Mouse (Mus musculus): ENCODE measurements around the gene Sprr2a2.
"Not testable (repeated sequence)": the region's sequence is repeated elsewhere in the genome, so short reads cannot be mapped to it uniquely, and the experiment has no call there.

Sprr2a2 gene

GRCm38 (mm10) chr3:92215569-92215968 is at the start of gene Sprr2a2, which contains the start of gene Sprr2a1:
Gene Sprr2a2, plus strand, starts transcription at chr3:92215920.
Gene Sprr2a1, plus strand, starts transcription at chr3:92215799.
- DNase-seq (ENCODE audit: low read depth) = not testable (repeated sequence)

DNA sequence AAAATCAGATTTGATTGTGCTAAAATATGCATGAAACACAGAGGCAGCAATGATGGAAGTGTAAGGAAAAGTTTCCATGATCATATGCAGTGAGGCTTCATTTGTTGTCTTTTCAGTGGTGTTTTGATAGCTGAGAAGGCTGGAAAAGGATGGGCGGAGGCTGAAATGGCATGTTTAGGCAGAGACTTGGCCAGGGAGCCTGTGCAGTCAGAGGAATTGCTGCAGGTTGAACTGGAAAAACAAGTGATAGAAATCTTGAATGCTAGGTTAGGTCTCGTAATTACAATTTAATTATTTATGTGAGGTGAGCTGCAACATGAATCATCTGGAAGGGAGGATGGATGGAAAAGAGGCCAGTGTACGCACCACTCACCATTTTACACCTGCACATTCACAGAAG is 45.9 kb upstream of the Sprr2a2 start:
- DNase-seq (ENCODE audit: low read depth) = no peak

GRCm38 (mm10) chr3:92176880-92177279 is 38.8 kb upstream of the Sprr2a2 start:
- DNase-seq (ENCODE audit: low read depth) = no peak

DNA sequence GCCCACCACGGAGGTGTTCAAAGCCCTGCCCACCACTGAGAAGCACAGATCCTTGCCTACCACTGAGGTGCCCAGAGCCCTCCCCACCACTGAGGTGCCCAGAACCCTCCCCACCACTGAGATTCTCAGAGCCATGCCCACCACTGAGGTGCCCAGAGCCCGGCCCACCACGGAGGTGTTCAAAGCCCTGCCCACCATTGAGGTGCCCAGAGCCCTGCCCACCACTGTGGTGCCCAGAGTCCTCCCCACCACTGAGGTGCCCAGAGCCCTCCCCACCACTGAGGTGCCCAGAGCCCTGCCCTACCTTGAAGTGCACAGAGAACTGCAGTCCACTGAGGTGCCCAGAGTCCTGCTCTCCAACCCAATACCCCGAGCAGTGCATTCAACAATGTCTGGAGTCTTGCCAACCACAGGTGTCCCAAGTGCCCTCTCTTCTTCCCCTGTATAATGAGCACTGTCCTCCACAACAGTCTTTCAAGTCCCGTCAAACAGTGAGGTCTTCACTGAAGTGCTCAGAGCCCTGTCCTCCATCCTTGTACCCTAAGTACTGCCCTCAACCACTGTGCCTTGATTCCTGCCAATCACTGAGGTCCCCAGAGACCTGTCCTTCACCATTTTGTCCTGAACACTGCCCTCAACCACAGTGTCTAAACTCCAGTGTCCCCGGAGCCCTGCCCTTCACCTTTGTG is 20.1 kb upstream of the Sprr2a2 start:
- DNase-seq (ENCODE audit: low read depth) = no peak

DNA sequence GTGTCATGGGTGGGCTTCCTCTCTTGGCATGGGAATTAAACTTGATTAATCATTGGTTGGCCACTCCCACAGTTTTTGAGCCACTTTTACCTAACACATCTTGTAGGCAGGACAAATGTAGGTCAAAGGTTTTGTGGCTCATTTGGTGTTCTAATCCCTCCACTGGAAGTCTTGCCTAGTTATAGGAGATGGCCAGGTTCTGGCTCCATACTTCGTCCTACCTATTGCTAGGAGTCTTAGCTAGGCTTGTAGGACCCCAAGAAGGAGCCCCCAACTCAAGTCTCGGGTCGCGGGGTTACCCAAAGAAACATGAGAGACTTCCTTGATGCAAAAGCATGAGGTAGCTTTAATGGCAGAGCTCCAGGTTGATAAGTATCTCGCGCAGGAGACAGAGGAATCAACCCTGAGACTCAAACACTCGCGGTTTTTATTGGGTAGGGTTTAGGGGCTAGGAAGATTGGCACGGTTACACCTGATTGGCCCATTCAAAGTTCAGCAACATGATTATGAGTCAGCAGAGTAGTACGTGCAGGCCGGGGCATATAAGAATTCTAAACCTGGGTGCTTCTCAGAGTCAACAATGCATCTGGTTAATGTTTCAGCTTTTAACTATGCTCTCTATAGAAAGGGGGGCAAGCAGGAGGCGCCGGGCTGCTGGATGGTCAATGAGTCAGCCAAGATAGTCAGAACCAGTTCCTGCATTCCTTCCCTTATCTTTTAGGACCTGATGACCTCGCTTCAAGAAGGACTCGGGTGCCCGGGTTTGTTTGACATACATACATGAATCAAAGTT is 4.4 kb upstream of the Sprr2a2 start:
- DNase-seq (ENCODE audit: low read depth) = not testable (repeated sequence)

- not testable (repeated sequence) for DNase-seq (ENCODE audit: low read depth)
Observed at GRCm38 (mm10) chr3:92212059-92212458, 3.7 kb upstream of the Sprr2a2 start.

DNA sequence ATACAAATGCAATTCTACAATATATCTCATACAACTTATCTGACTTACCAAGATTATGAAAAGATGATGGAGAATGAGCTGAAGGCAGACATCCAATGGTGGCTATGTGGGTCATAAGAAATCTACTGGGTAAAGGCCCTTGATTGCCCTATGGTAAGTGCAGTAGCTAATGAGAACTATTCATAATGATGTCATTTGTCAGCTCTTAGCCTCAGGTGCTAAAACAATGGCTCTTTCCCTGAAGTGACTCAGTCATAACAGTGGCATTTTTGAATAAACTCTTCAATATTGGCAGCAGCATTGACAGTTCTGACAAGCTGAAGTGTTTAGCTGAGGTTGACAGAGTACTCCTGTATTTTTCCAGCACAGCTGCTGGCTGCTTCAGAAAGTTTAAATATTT is 2.1 kb upstream of the Sprr2a2 start:
- not testable (repeated sequence) for DNase-seq (ENCODE audit: low read depth)

DNA sequence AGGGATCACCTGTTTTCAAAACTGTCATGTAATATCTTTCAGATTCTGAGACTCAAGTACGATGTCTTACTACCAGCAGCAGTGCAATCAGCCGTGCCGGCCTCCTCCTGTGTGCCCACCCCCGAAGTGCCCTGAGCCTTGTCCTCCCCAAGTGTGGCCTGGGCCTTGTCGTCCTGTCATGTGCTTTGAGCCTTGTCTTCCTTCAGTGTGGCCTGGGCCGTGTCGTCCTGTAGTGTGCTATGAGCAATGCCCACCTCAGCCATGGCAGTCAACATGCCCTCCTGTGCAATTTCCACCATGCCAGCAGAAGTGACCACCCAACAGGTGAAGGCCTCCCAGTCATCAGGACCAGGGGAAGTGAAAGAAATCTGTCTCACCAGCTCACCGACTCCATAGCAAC is 3.3 kb downstream of the Sprr2a2 start:
- not testable (repeated sequence) for DNase-seq (ENCODE audit: low read depth)

- not testable (repeated sequence) for DNase-seq (ENCODE audit: low read depth)
Observed at GRCm38 (mm10) chr3:92223708-92224107, 8.0 kb downstream of the Sprr2a2 start.

GRCm38 (mm10) chr3:92227410-92227809 is 11.7 kb downstream of the Sprr2a2 start:
- not testable (repeated sequence) for DNase-seq (ENCODE audit: low read depth)

DNA sequence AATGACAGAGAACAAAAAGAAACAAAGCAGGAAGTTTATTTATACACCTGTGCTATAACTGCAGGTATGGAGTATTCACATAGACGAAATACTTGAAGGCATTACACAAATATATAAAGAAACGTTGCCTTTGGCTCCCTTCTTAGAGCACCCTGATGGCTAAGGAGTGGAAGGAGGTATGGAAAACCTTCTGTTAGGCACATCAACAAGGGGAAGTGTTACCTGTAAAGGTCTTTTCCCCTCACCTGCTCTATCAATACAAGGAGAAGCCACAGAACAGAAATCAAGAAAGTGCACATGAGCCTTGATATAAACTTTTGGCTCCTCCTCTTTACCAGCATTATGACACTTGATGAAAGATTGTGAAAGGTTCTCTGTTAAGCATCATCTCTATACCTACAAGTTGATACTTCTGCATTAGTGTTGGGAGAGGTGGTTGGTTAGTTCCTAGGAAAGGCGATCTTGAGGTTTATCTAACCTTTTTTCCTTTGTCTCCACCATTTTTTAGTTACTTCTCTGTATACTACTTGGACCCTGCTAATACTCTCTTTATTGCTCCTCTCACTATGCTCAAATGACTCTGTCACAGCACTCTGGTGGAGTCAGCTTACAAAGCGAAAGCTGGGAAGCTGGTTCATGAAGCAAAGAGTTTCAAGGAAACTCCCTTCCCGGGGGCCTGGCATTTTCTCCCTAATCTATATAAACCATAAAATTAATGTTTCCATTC is 20.9 kb downstream of the Sprr2a2 start:
- not testable (repeated sequence) for DNase-seq (ENCODE audit: low read depth)

- DNase-seq (ENCODE audit: low read depth) = not testable (repeated sequence)
Observed at GRCm38 (mm10) chr3:92238736-92239135, 23.0 kb downstream of the Sprr2a2 start.

GRCm38 (mm10) chr3:92239197-92239596 is 23.5 kb downstream of the Sprr2a2 start:
- DNase-seq (ENCODE audit: low read depth) = not testable (repeated sequence)

DNA sequence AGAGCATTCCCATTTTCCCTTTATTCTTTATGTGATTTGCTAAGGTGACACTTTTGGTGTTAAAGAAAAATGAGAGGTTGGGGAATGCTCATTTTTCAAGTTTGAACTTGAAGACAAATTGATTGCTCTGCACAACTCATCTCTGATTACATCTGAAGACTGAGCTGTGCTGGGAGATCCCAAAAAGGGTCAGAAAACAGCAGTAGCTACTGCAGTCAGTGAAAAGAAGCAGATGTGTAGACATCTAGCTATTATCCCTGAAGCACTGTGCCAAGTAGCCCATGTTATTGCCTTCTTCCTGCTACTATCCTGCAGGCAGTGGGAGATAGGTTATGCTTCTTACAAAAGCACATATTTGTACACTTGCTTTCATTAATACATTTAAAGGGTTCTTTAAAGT is 29.1 kb downstream of the Sprr2a2 start:
- not testable (repeated sequence) for DNase-seq (ENCODE audit: low read depth)

DNA sequence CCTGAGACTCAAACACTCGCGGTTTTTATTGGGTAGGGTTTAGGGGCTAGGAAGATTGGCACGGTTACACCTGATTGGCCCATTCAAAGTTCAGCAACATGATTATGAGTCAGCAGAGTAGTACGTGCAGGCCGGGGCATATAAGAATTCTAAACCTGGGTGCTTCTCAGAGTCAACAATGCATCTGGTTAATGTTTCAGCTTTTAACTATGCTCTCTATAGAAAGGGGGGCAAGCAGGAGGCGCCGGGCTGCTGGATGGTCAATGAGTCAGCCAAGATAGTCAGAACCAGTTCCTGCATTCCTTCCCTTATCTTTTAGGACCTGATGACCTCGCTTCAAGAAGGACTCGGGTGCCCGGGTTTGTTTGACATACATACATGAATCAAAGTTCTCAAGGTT is 30.5 kb downstream of the Sprr2a2 start:
- not testable (repeated sequence) for DNase-seq (ENCODE audit: low read depth)

- not testable (repeated sequence) for DNase-seq (ENCODE audit: low read depth)
Observed at GRCm38 (mm10) chr3:92248494-92248893, 32.8 kb downstream of the Sprr2a2 start.

DNA sequence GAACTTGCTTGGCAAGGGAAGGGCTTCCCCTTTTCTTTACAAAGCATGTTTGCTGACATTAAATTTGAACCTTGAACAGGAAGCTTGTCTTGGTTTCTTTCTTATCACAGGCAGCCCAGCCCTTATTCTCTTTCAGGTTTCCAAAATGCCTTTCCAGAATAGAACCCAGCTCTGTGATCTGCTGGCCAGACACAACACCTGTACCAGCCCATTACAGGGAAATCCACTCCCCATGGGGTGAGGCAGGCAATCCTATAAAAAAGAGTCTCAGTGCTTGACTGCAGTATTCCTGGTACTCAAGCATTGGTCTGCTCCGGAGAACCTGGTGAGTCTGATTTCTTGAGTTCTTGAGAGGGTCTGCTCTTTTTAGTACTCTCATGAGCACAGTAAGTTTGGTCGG is 34.7 kb downstream of the Sprr2a2 start:
- DNase-seq (ENCODE audit: low read depth) = not testable (repeated sequence)

DNA sequence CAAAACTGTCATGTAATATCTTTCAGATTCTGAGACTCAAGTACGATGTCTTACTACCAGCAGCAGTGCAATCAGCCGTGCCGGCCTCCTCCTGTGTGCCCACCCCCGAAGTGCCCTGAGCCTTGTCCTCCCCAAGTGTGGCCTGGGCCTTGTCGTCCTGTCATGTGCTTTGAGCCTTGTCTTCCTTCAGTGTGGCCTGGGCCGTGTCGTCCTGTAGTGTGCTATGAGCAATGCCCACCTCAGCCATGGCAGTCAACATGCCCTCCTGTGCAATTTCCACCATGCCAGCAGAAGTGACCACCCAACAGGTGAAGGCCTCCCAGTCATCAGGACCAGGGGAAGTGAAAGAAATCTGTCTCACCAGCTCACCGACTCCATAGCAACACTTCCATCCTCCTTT is 38.1 kb downstream of the Sprr2a2 start:
- DNase-seq (ENCODE audit: low read depth) = not testable (repeated sequence)

- not testable (repeated sequence) for DNase-seq (ENCODE audit: low read depth)
Observed at GRCm38 (mm10) chr3:92258526-92258925, 42.8 kb downstream of the Sprr2a2 start.

GRCm38 (mm10) chr3:92263462-92263861 is 47.7 kb downstream of the Sprr2a2 start:
- not testable (repeated sequence) for DNase-seq (ENCODE audit: low read depth)

- not testable (repeated sequence) for DNase-seq (ENCODE audit: low read depth)
Observed at GRCm38 (mm10) chr3:92271414-92271985, 55.8 kb downstream of the Sprr2a2 start.

DNA sequence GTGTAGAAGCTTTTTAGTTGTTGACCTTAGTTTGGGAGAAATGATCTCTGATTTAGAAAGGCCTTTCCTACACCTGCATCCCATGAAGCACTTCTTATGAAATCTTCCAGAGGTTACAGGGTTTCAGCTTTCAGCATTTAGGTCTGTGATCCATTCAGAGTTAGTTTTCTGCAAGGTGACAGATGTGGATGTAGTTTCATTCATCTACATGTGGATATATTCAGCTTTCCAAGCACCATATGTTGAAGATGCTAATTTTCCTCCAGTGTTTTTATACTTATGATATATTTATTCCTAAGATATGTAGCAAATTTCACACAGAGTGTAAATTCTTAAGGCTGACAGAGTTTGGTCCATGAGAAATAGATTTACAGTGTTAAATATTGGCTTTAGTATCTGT is 57.8 kb downstream of the Sprr2a2 start:
- DNase-seq (ENCODE audit: low read depth) = not testable (repeated sequence)
